In genomic region chr15:91664586-91665132, GRCm38 (mm10) we compare ENCODE assay signal across 27 mouse cellular contexts. TPM values are rescaled to one million over a fixed set of nuclear protein-coding genes. Genes with fewer than 3 reads are reported as not detected.
DNase-seq lines count a peak whose midpoint lies in the region; ATAC-seq and TF ChIP-seq lines count a peak whose summit lies in the region.
"Had no signal": no experiment of that assay in that cellular context is flagged by ENCODE, and none has a peak within 500 bp of the region (broad histone marks: within the 10 kb centered on the region; RNA-seq: fewer than 3 reads in every experiment).

No protein-coding gene starts in this region.

- no peaks in the 10 kb centered on the region; the same call in 1 of the 2 replicates for H3K4me1 ChIP-seq in lung, postnatal 0 days (ENCODE audit: insufficient read depth, low read depth, low read length)
- H3K4me1 ChIP-seq in forebrain, embryonic 15.5 days = no peaks in the 10 kb centered on the region
- H3K4me1 ChIP-seq: heart, embryonic 10.5 days; heart, embryonic 15.5 days; intestine, embryonic 15.5 days; limb, embryonic 15.5 days; liver, embryonic 13.5 days; lung, embryonic 15.5 days had no signal

- peak; percentile 58 for TF ChIP-seq EP300 in lung, postnatal 0 days (IDR thresholded peaks at IDR 0.05)

- H3K36me3 ChIP-seq in lung, postnatal 0 days (ENCODE audit: insufficient read depth, low read length) = no peaks in the 10 kb centered on the region
- H3K36me3 ChIP-seq in forebrain, embryonic 15.5 days = no peaks in the 10 kb centered on the region
- H3K36me3 ChIP-seq: heart, embryonic 10.5 days; heart, embryonic 15.5 days; intestine, embryonic 15.5 days; limb, embryonic 10.5 days; limb, embryonic 15.5 days; liver, embryonic 13.5 days; lung, embryonic 15.5 days had no signal

- H3K9me3 ChIP-seq in lung, postnatal 0 days (ENCODE audit: low read length) = no peaks in the 10 kb centered on the region
- no peaks in the 10 kb centered on the region for H3K9me3 ChIP-seq in forebrain, embryonic 15.5 days
- H3K9me3 ChIP-seq: heart, embryonic 10.5 days; heart, embryonic 15.5 days; intestine, embryonic 15.5 days; limb, embryonic 10.5 days; limb, embryonic 15.5 days; liver, embryonic 13.5 days; lung, embryonic 15.5 days had no signal

- TF ChIP-seq CTCF in lung, postnatal 0 days (IDR thresholded peaks at IDR 0.05) = no peak

- 39% methylated on average over 10 of the region's 10 CpGs for WGBS in lung, postnatal 0 days
- WGBS in forebrain, embryonic 15.5 days = 80% methylated on average over 10 of the region's 10 CpGs

- no peak overlapping the region for H3K9ac ChIP-seq in lung, postnatal 0 days (replicated peaks; ENCODE audit: low read depth)
- H3K9ac ChIP-seq in forebrain, embryonic 15.5 days (replicated peaks) = no peak overlapping the region
- H3K9ac ChIP-seq: forebrain, postnatal 0 days; heart, embryonic 15.5 days; intestine, embryonic 15.5 days; limb, embryonic 15.5 days; liver, embryonic 13.5 days; lung, embryonic 15.5 days had no signal

- H3K4me2 ChIP-seq in lung, postnatal 0 days (replicated peaks; ENCODE audit: low read depth, low read length) = no peak overlapping the region
- H3K4me2 ChIP-seq in forebrain, embryonic 15.5 days (replicated peaks) = no peak overlapping the region
- H3K4me2 ChIP-seq: heart, embryonic 15.5 days; intestine, embryonic 15.5 days; limb, embryonic 15.5 days; liver, embryonic 13.5 days; lung, embryonic 15.5 days had no signal

- no peaks in the 10 kb centered on the region for H3K27me3 ChIP-seq in lung, postnatal 0 days (replicated peaks; ENCODE audit: insufficient read depth, low read length)
- no peaks in the 10 kb centered on the region for H3K27me3 ChIP-seq in forebrain, embryonic 15.5 days
- H3K27me3 ChIP-seq: heart, embryonic 15.5 days; intestine, embryonic 15.5 days; limb, embryonic 15.5 days; liver, embryonic 13.5 days; lung, embryonic 15.5 days; Patski had no signal

- H3K4me3 ChIP-seq in lung, postnatal 0 days (ENCODE audit: low read depth, low read length) = no peak overlapping the region
- no peak overlapping the region for H3K4me3 ChIP-seq in forebrain, embryonic 15.5 days
- H3K4me3 ChIP-seq: erythroblast, embryonic 14.5 days; heart, embryonic 10.5 days; heart, embryonic 15.5 days; intestine, embryonic 15.5 days; layer of hippocampus, adult 2 months; limb, embryonic 10.5 days; limb, embryonic 15.5 days; liver, embryonic 13.5 days; lung, embryonic 15.5 days had no signal

- DNase-seq in thymus, postnatal 4 days = peak; percentile 35
- no peak for DNase-seq in thymus, postnatal 36 days
- peak; percentile 87 for DNase-seq in lung, postnatal 0 days (ENCODE audit: low spot score)
- DNase-seq in lung, postnatal 4 days = peak; percentile 59 to 63
- no peak for DNase-seq in retina, embryonic 14.5 days (ENCODE audit: low spot score)
- no peak for DNase-seq in gastrocnemius, postnatal 36 days
- DNase-seq: adrenal gland, postnatal 14 days; cerebellum, adult 11-12 months; cerebellum, adult 9-11 months; forebrain, postnatal 0 days; kidney, postnatal 36 days; liver, embryonic 13.5 days; midbrain, embryonic 14.5 days; right cerebral cortex, adult 18-20 months; right cerebral cortex, postnatal 4 days had no signal

- H3K27ac ChIP-seq in lung, postnatal 0 days (ENCODE audit: low read length) = 0 out of 2 replicates have a peak overlapping the region, but pooled peaks have one; percentile 44
- H3K27ac ChIP-seq in forebrain, embryonic 15.5 days (replicated peaks) = no peak overlapping the region
- H3K27ac ChIP-seq: heart, embryonic 10.5 days; heart, embryonic 15.5 days; intestine, embryonic 15.5 days; layer of hippocampus, adult 2 months; limb, embryonic 10.5 days; limb, embryonic 15.5 days; liver, embryonic 13.5 days; lung, embryonic 15.5 days had no signal

- intact Hi-C loops in gastrocnemius, postnatal 36 days (cut with DNase I) = no loop called here

- ATAC-seq in lung, postnatal 0 days = peak; percentile 79
- no peak for ATAC-seq in forebrain, embryonic 15.5 days (replicated peaks)
- ATAC-seq: forebrain, postnatal 0 days; hindbrain, embryonic 16.5 days; intestine, embryonic 15.5 days; Patski had no signal

RNA-seq across cellular contexts. Expression of gene Lrrk2, which starts 8.3 kb away (rescaled TPM):
- 31.6 and 33.9 TPM in 2 replicates for polyA plus RNA-seq in lung, postnatal 0 days (2015; fragmentation: Nextera tagmentation; extraction: Ambion mirVana)
- total RNA-seq in gastrocnemius, postnatal 36 days (2021) = 1 to 10 TPM; 4.5 to 4.7 TPM
- 1.3 and 1.6 TPM in 2 replicates for polyA plus RNA-seq in forebrain, embryonic 15.5 days (2015; fragmentation: Nextera tagmentation; extraction: Ambion mirVana)
- total RNA-seq: MEL had no signal
- polyA plus RNA-seq: erythroblast, embryonic 14.5 days had no signal

Comparison
In these comparisons a context has a peak if more than half of its experiments do, and no peak if none do; other contexts are left out.
1. DNase-seq: peak in thymus, postnatal 4 days (single experiment), lung, postnatal 0 days (single experiment) and lung, postnatal 4 days (2 of 2); none in thymus, postnatal 36 days (0 of 2), retina, embryonic 14.5 days (single experiment) and gastrocnemius, postnatal 36 days (0 of 2).
2. RNA of gene Lrrk2, which starts 8.3 kb away (polyA plus RNA-seq): 31.6 to 33.9 TPM in lung, postnatal 0 days; 1.3 to 1.6 TPM in forebrain, embryonic 15.5 days; every median in the first group is over 10 times any median in the second.